Mouse (Mus musculus): ENCODE measurements around the gene Kctd8.

Gene Kctd8

GRCm38 (mm10) chr5:69159897-69160509, 181.5 kb downstream of the Kctd8 start:
- DNase-seq (ENCODE audit: low read depth, low spot score): no peak

- no peak for DNase-seq (ENCODE audit: low read depth, low spot score)
Observed at GRCm38 (mm10) chr5:69156489-69156888, 185.0 kb downstream of the Kctd8 start.

- no peak for DNase-seq (ENCODE audit: low read depth, low spot score)
Observed at GRCm38 (mm10) chr5:69145827-69146226, 195.7 kb downstream of the Kctd8 start.

GRCm38 (mm10) chr5:69141082-69141481, 200.4 kb downstream of the Kctd8 start:
- DNase-seq (ENCODE audit: low read depth, low spot score): no peak

- no peak for DNase-seq (ENCODE audit: low read depth, low spot score)
Observed at GRCm38 (mm10) chr5:69108718-69109117, 232.8 kb downstream of the Kctd8 start.

- DNase-seq (ENCODE audit: low read depth, low spot score): no peak
Observed at GRCm38 (mm10) chr5:69088912-69089311, 252.6 kb downstream of the Kctd8 start.

Measured in CD4-positive, CD25-positive, alpha-beta regulatory T cell, adult 2 months (primary cell).